Mouse (Mus musculus): ENCODE measurements at regions not wholly inside any gene's neighbourhood (a gene's known extent, or its start where the extent isn't known, plus 50 kb on each side); places are given as distances from the start of the nearest gene placed in this dataset.

- no peak overlapping the region for H3K4me3 ChIP-seq (replicated peaks)
- 73% methylated on average over 5 of the region's 5 CpGs for WGBS
- H3K27me3 ChIP-seq, result no peaks in the 10 kb centered on the region
- H3K36me3 ChIP-seq, result no peaks in the 10 kb centered on the region
- no peak overlapping the region for H3K4me2 ChIP-seq
- H3K27ac ChIP-seq, result no peak overlapping the region
- peaks cover 3% of the 10 kb centered on the region; the same call in 1 of the 2 replicates for H3K9me3 ChIP-seq (replicated peaks)
- no peaks in the 10 kb centered on the region for H3K4me1 ChIP-seq
- H3K9ac ChIP-seq, result no peak overlapping the region
- ATAC-seq (replicated peaks; ENCODE audit: low FRiP score), result no peak
Measured at GRCm38 (mm10) chr3:42232268-42232667, 489.9 kb downstream of the D3Ertd751e start.

DNA sequence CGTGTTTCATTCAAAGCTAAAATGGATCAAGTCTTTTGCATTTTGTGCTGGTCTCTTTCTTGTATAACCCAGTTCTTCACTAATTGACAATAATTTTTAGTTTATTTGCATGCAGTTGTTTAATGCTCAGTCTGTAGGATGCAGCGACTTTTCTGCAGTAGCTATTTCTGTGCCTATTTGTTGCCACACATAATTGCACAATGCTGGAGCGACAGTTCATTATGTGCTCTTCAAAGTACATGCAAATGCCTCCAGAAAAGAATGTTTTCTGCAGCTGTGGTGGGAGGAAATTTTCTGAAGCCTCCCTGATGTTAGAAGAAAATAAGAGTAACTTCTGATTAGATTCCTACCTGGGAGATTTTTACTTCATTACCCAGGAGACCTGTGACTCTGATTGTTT lies 491.3 kb downstream of the D3Ertd751e start:
- Histone ChIP-seq H3K4me1 (no peaks in the 10 kb centered on the region), H3K9me3 (replicated peaks) (peaks cover 3% of the 10 kb centered on the region; the same call in 1 of the 2 replicates), H3K36me3 (no peaks in the 10 kb centered on the region), H3K4me3 (replicated peaks) (no peak overlapping the region), H3K4me2 (no peak overlapping the region), H3K27ac (no peak overlapping the region), H3K27me3 (no peaks in the 10 kb centered on the region), H3K9ac (no peak overlapping the region)
- 90% methylated on average over 3 of the region's 3 CpGs for WGBS
- no peak for ATAC-seq (replicated peaks; ENCODE audit: low FRiP score)

- ATAC-seq (replicated peaks; ENCODE audit: low FRiP score), result no peak
- H3K4me2 ChIP-seq, result no peak overlapping the region
- H3K27me3 ChIP-seq, result no peaks in the 10 kb centered on the region
- no peak overlapping the region for H3K4me3 ChIP-seq (replicated peaks)
- no peak overlapping the region for H3K27ac ChIP-seq
- 79% methylated on average over 1 of the region's 1 CpGs for WGBS
- H3K36me3 ChIP-seq, result no peaks in the 10 kb centered on the region
- no peaks in the 10 kb centered on the region for H3K4me1 ChIP-seq
- H3K9me3 ChIP-seq (replicated peaks), result peaks cover 3% of the 10 kb centered on the region; the same call in 1 of the 2 replicates
- H3K9ac ChIP-seq, result no peak overlapping the region
Measured at GRCm38 (mm10) chr3:42235515-42235914, 493.1 kb downstream of the D3Ertd751e start.
